Mouse (Mus musculus): Measurements from ENCODE around the gene Insl6.

GRCm38 (mm10) chr19:29344868-29345267, 19.7 kb upstream of the Insl6 start:
- TF ChIP-seq POLR2A (IDR thresholded peaks at IDR 0.05; ENCODE audit: low read depth, low read length) (no peak), CTCF (IDR thresholded peaks at IDR 0.05; ENCODE audit: extremely low read depth, insufficient read length, insufficient replicate concordance, low read depth, low read length) (no peak)
